Mouse (Mus musculus): ENCODE data around the gene Tmem97.

Gene Tmem97

GRCm38 (mm10) chr11:78550168-78551058 is at the start of gene Tmem97:
Gene Tmem97 (minus strand): TSS chr11:78550777.
- in situ Hi-C loops (cut with MboI; ENCODE audit: low pct_unique_long_range_greater_than_20kb in 1 of 2, low sequenced_read_pairs in 2 of 2, unreplicated experiment in 1 of 2): loop anchor here in 1 of 2 experiments (25.0 kb wide), 1 partner anchor 387 kb away; no protein-coding TSS in a partner anchor

GRCm38 (mm10) chr11:78600051-78600450 is 49.5 kb upstream of the Tmem97 start:
- in situ Hi-C loops (cut with MboI; ENCODE audit: low pct_unique_long_range_greater_than_20kb in 1 of 2, low sequenced_read_pairs in 2 of 2, unreplicated experiment in 1 of 2): no loop called here

DNA sequence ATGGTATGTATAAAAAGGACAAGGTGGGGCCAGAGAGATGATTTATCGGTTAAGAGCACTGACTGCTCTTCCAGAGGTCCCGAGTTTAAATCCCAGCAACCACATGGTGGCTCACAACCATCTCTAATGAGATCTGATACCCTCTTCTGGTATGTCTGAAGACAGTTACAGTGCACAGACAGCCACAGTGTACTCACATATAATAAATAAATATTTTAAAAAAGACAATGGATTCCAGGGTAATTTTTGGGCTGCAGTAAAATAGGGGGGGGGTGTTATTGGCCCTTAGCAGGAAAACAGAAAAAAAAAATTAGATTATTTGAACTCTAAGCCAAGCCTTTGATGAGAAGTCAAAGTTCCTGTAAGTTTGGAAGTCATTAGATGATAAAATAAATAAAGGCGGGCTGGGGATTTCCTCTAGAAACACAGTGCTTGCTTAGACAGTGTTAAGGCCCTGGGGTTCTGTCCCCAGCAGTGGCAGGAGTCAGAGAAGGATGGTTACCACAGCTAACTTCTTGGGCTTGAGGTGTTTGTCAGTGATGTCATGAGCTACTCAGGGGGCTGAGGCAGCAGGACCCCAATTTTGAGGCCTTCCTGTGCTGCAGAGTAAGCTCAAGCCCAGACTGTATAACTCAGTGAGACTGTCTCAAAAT is 48.3 kb upstream of the Tmem97 start:
- in situ Hi-C loops (cut with MboI; ENCODE audit: low pct_unique_long_range_greater_than_20kb in 1 of 2, low sequenced_read_pairs in 2 of 2, unreplicated experiment in 1 of 2): loop anchor here in 1 of 2 experiments (25.0 kb wide), 1 partner anchor 238 kb away; the partner anchor contains the start of gene Lyrm9

- in situ Hi-C loops (cut with MboI; ENCODE audit: low pct_unique_long_range_greater_than_20kb in 1 of 2, low sequenced_read_pairs in 2 of 2, unreplicated experiment in 1 of 2): loop anchor here in 1 of 2 experiments (25.0 kb wide), 1 partner anchor 241 kb away; the partner anchor contains the start of gene Lyrm9
Observed at GRCm38 (mm10) chr11:78596750-78597149, 46.2 kb upstream of the Tmem97 start.

DNA sequence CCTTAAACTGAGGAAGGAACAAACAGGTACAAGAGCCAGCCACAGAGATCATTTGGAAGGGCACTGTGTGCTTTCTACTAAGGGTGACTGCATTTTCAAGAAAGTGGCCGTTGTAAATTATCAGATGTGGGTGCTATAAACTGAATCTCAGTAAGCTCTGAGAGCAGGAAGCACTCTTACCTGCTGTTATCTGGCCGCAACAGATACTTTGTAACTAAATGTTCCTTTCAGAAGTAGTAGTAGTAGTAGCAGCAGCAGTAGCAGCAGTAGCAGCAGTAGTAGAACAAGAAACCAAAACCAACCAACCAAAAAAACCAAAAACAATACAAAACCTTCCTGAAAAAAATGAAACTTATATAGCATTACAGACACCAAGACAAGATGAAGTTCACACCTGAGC is 45.2 kb upstream of the Tmem97 start:
- in situ Hi-C loops (cut with MboI; ENCODE audit: low pct_unique_long_range_greater_than_20kb in 1 of 2, low sequenced_read_pairs in 2 of 2, unreplicated experiment in 1 of 2): loop anchor here in 1 of 2 experiments (25.0 kb wide), 1 partner anchor 242 kb away; the partner anchor contains the start of gene Lyrm9

- in situ Hi-C loops (cut with MboI; ENCODE audit: low pct_unique_long_range_greater_than_20kb in 1 of 2, low sequenced_read_pairs in 2 of 2, unreplicated experiment in 1 of 2): loop anchor here in 1 of 2 experiments (25.0 kb wide), 1 partner anchor 243 kb away; the partner anchor contains the start of gene Lyrm9
Observed at GRCm38 (mm10) chr11:78594271-78594964, 43.8 kb upstream of the Tmem97 start.

GRCm38 (mm10) chr11:78587677-78588076 is 37.1 kb upstream of the Tmem97 start:
- in situ Hi-C loops (cut with MboI; ENCODE audit: low pct_unique_long_range_greater_than_20kb in 1 of 2, low sequenced_read_pairs in 2 of 2, unreplicated experiment in 1 of 2): loop anchor here in 1 of 2 experiments (25.0 kb wide), 1 partner anchor 250 kb away; the partner anchor contains the start of gene Lyrm9

GRCm38 (mm10) chr11:78586099-78586498 is 35.5 kb upstream of the Tmem97 start:
- in situ Hi-C loops (cut with MboI; ENCODE audit: low pct_unique_long_range_greater_than_20kb in 1 of 2, low sequenced_read_pairs in 2 of 2, unreplicated experiment in 1 of 2): loop anchor here in 1 of 2 experiments (25.0 kb wide), 1 partner anchor 251 kb away; the partner anchor contains the start of gene Lyrm9

DNA sequence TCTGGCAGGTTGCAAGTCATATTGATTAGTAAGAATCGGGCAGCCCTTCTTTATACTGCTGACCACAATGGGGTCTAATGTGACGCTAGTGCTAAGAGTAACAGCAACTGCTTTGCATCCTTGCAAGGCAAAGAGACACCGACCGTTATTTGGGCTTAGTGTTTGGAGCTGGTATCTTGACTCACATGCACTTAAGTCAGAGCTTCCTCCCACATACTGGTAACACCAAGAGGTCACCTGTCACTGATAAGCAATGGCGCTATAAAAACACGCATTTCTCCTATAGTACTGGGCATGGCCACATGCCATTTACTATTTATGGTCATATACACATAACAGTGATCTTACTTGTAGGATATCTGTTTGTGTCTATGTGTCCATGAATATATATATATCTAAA is 32.3 kb upstream of the Tmem97 start:
- in situ Hi-C loops (cut with MboI; ENCODE audit: low pct_unique_long_range_greater_than_20kb in 1 of 2, low sequenced_read_pairs in 2 of 2, unreplicated experiment in 1 of 2): loop anchor here in 1 of 2 experiments (25.0 kb wide), 1 partner anchor 254 kb away; the partner anchor contains the start of gene Lyrm9

- in situ Hi-C loops (cut with MboI; ENCODE audit: low pct_unique_long_range_greater_than_20kb in 1 of 2, low sequenced_read_pairs in 2 of 2, unreplicated experiment in 1 of 2): loop anchor here (25.0 kb wide), 2 partner anchors 262 to 362 kb away; partner anchors contain the start of gene Lyrm9 (in 1 of the 2)
Observed at GRCm38 (mm10) chr11:78574975-78575374, 24.4 kb upstream of the Tmem97 start.

DNA sequence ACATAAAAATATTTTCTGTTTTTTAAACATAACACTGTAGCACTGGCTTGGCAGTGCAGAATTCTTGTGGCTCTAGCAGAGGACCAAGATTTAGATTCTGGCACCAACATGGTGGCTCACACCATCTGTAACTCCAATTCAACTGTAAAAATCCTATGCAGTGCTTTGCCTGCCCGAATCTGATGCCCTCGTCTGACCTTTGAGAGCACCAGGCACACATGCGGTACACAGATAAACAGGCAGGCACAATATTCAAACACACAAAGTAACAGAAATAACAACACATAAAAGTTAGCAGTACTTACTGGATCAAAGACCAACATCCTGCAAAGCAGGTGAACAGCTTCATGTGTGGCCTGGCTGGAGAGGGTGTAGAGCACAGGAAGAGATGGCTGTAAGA is 24.0 kb upstream of the Tmem97 start:
- in situ Hi-C loops (cut with MboI; ENCODE audit: low pct_unique_long_range_greater_than_20kb in 1 of 2, low sequenced_read_pairs in 2 of 2, unreplicated experiment in 1 of 2): loop anchor here in 1 of 2 experiments (25.0 kb wide), 1 partner anchor 363 kb away; no protein-coding TSS in a partner anchor

- in situ Hi-C loops (cut with MboI; ENCODE audit: low pct_unique_long_range_greater_than_20kb in 1 of 2, low sequenced_read_pairs in 2 of 2, unreplicated experiment in 1 of 2): loop anchor here in 1 of 2 experiments (25.0 kb wide), 1 partner anchor 363 kb away; no protein-coding TSS in a partner anchor
Observed at GRCm38 (mm10) chr11:78574031-78574430, 23.5 kb upstream of the Tmem97 start.

- in situ Hi-C loops (cut with MboI; ENCODE audit: low pct_unique_long_range_greater_than_20kb in 1 of 2, low sequenced_read_pairs in 2 of 2, unreplicated experiment in 1 of 2): loop anchor here in 1 of 2 experiments (25.0 kb wide), 1 partner anchor 365 kb away; no protein-coding TSS in a partner anchor
Observed at GRCm38 (mm10) chr11:78571854-78572253, 21.3 kb upstream of the Tmem97 start.

DNA sequence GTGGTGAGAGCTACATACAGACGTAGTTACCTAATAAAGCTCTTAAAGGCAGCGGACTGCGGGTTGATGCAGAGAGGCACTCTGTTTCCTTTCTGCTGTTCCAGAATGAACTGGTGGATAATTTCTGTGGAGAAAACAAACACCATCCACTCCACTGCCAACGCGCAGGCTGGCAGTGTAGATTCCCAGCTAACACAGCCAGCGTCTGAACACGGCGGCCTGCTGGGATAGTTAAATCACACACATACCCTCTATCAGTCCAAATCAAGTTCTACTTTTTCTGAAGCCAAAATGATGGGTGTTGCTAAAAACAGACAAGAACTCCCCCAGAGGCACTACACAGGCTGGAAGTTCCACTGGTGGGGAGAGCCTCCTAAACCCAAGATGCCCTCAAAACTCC is 20.9 kb upstream of the Tmem97 start:
- in situ Hi-C loops (cut with MboI; ENCODE audit: low pct_unique_long_range_greater_than_20kb in 1 of 2, low sequenced_read_pairs in 2 of 2, unreplicated experiment in 1 of 2): loop anchor here in 1 of 2 experiments (25.0 kb wide), 1 partner anchor 366 kb away; no protein-coding TSS in a partner anchor

DNA sequence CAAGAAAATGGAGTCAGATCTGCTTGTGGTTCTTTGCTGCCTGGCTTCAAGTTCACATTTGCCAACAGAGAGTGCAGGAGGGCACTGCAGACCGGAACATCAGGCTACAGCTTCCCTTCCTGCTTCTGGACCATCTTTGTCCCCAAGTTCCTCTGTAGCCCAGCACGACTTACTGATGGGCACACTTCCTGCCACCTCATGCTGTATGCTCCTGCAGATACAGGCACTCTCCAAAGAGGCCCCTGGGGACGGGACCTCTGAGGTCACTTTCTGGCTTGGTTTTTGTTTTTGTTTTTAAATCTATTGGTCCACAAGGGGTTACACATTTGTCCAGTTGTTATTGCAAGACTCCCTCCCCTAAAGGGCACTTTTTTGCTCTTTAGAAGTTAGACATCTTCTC is 19.2 kb upstream of the Tmem97 start:
- in situ Hi-C loops (cut with MboI; ENCODE audit: low pct_unique_long_range_greater_than_20kb in 1 of 2, low sequenced_read_pairs in 2 of 2, unreplicated experiment in 1 of 2): loop anchor here in 1 of 2 experiments (10.0 to 25.0 kb wide), 2 partner anchors 265 to 367 kb away; no protein-coding TSS in a partner anchor

- in situ Hi-C loops (cut with MboI; ENCODE audit: low pct_unique_long_range_greater_than_20kb in 1 of 2, low sequenced_read_pairs in 2 of 2, unreplicated experiment in 1 of 2): loop anchor here in 1 of 2 experiments (10.0 to 25.0 kb wide), 2 partner anchors 266 to 368 kb away; no protein-coding TSS in a partner anchor
Observed at GRCm38 (mm10) chr11:78568827-78569226, 18.2 kb upstream of the Tmem97 start.

DNA sequence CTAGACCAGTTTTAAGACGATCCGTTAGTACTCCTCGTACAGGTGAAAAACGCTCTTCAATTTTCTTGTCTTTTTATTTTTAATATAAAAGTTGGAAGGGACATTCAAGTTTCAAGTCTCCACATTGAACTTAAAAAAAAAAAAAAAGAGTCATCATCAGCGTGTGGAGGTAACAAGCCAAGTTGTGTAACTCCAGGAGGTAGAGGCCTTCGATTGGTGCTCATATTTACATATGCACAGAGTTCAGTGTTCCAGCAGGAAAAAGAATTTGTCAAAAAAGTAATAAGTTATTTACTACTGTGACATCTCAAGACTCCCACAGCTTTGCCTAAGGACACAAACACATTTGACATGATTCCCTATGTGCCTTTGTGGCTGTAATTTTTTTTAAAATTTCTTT is 17.0 kb upstream of the Tmem97 start:
- in situ Hi-C loops (cut with MboI; ENCODE audit: low pct_unique_long_range_greater_than_20kb in 1 of 2, low sequenced_read_pairs in 2 of 2, unreplicated experiment in 1 of 2): loop anchor here in 1 of 2 experiments (10.0 to 25.0 kb wide), 2 partner anchors 267 to 370 kb away; no protein-coding TSS in a partner anchor

Data from mouse embryonic stem cell (cell line).